Mouse (Mus musculus): ENCODE results near the gene Srsf2. TPM values are rescaled to one million over a fixed set of nuclear protein-coding genes. Genes with fewer than 3 reads are reported as not detected.
A peak's percentile ranks its signal among the peaks of the same experiment; 100 is the strongest.
"Not testable (repeated sequence)": the region's sequence is repeated elsewhere in the genome, so short reads cannot be mapped to it uniquely, and the experiment has no call there.

Srsf2 gene
- polyA plus RNA-seq, 1 experiment from 2014 or later = 791 TPM

GRCm38 (mm10) chr11:116850833-116851477 lies 1.9 kb downstream of the Srsf2 start:
- no peaks in the 10 kb centered on the region for H3K27me3 ChIP-seq (replicated peaks)
- ATAC-seq (ENCODE audit: low FRiP score, low read depth) = no peak
- H3K4me1 ChIP-seq = peaks cover 24% of the 10 kb centered on the region
- peak overlapping the region; percentile 61 for H3K4me2 ChIP-seq (replicated peaks)
- peak overlapping the region; percentile 98 for H3K9ac ChIP-seq
- H3K4me3 ChIP-seq = peak overlapping the region; percentile 98
- WGBS = 48% methylated on average over 6 of the region's 6 CpGs
- H3K9me3 ChIP-seq = no peaks in the 10 kb centered on the region
- peaks cover 23% of the 10 kb centered on the region for H3K36me3 ChIP-seq
- no peak overlapping the region for H3K27ac ChIP-seq

- no peak for ATAC-seq (ENCODE audit: low FRiP score, low read depth)
- Histone ChIP-seq H3K4me2 (replicated peaks) (peak overlapping the region; percentile 61), H3K9me3 (no peaks in the 10 kb centered on the region), H3K27me3 (replicated peaks) (no peaks in the 10 kb centered on the region), H3K27ac (no peak overlapping the region), H3K4me3 (no peak overlapping the region), H3K9ac (no peak overlapping the region), H3K4me1 (peaks cover 20% of the 10 kb centered on the region), H3K36me3 (peaks cover 23% of the 10 kb centered on the region)
- 65% methylated on average over 4 of the region's 4 CpGs for WGBS
Observed at GRCm38 (mm10) chr11:116850085-116850484, 2.8 kb downstream of the Srsf2 start.

- Histone ChIP-seq H3K36me3 (peaks cover 23% of the 10 kb centered on the region), H3K4me1 (peaks cover 16% of the 10 kb centered on the region)
- no peak for ATAC-seq (ENCODE audit: low FRiP score, low read depth)
Observed at GRCm38 (mm10) chr11:116849587-116849986, 3.3 kb downstream of the Srsf2 start.

GRCm38 (mm10) chr11:116848877-116849178 lies 4.1 kb downstream of the Srsf2 start:
- Histone ChIP-seq H3K4me1 (peaks cover 18% of the 10 kb centered on the region), H3K36me3 (peaks cover 23% of the 10 kb centered on the region)
- not testable (repeated sequence) for H3K4me3 ChIP-seq; H3K27me3 ChIP-seq (replicated peaks); H3K9me3 ChIP-seq; H3K9ac ChIP-seq; H3K4me2 ChIP-seq (replicated peaks); H3K27ac ChIP-seq; ATAC-seq (ENCODE audit: low FRiP score, low read depth)
- WGBS = 66% methylated on average over 2 of the region's 2 CpGs

More at GRCm38 (mm10) chr11:116849587-116849986, 3.3 kb downstream of the Srsf2 start:
- no peaks in the 10 kb centered on the region for H3K9me3 ChIP-seq
- no peaks in the 10 kb centered on the region for H3K27me3 ChIP-seq (replicated peaks)
- no peak overlapping the region for H3K4me2 ChIP-seq (replicated peaks)
- H3K27ac ChIP-seq = no peak overlapping the region
- no peak overlapping the region for H3K9ac ChIP-seq
- H3K4me3 ChIP-seq = no peak overlapping the region

- H3K9me3 ChIP-seq = no peaks in the 10 kb centered on the region
- H3K27me3 ChIP-seq (replicated peaks) = no peaks in the 10 kb centered on the region
- WGBS = 80% methylated on average over 5 of the region's 5 CpGs
- H3K4me3 ChIP-seq = no peak overlapping the region
- H3K9ac ChIP-seq = no peak overlapping the region
- H3K27ac ChIP-seq = no peak overlapping the region
- no peak for ATAC-seq (ENCODE audit: low FRiP score, low read depth)
- H3K4me1 ChIP-seq = peaks cover 20% of the 10 kb centered on the region
- H3K36me3 ChIP-seq = peaks cover 23% of the 10 kb centered on the region
- H3K4me2 ChIP-seq (replicated peaks) = no peak overlapping the region
Observed at GRCm38 (mm10) chr11:116848086-116848876, 4.6 kb downstream of the Srsf2 start.

- Histone ChIP-seq H3K4me1 (peaks cover 20% of the 10 kb centered on the region), H3K27ac (no peak overlapping the region)
Observed at GRCm38 (mm10) chr11:116847187-116848085, 5.5 kb downstream of the Srsf2 start.

GRCm38 (mm10) chr11:116846593-116847181 lies 6.2 kb downstream of the Srsf2 start:
- H3K9ac ChIP-seq = no peak overlapping the region
- no peaks in the 10 kb centered on the region for H3K27me3 ChIP-seq (replicated peaks)
- H3K4me3 ChIP-seq = no peak overlapping the region
- H3K4me1 ChIP-seq = peaks cover 25% of the 10 kb centered on the region
- no peak for ATAC-seq (ENCODE audit: low FRiP score, low read depth)
- peaks cover 23% of the 10 kb centered on the region for H3K36me3 ChIP-seq
- no peak overlapping the region for H3K27ac ChIP-seq
- no peaks in the 10 kb centered on the region for H3K9me3 ChIP-seq
- WGBS = 82% methylated on average over 4 of the region's 4 CpGs
- no peak overlapping the region for H3K4me2 ChIP-seq (replicated peaks)

More at GRCm38 (mm10) chr11:116847187-116848085, 5.5 kb downstream of the Srsf2 start:
- no peak overlapping the region for H3K9ac ChIP-seq
- peaks cover 23% of the 10 kb centered on the region for H3K36me3 ChIP-seq
- no peak for ATAC-seq (ENCODE audit: low FRiP score, low read depth)
- 94% methylated on average over 3 of the region's 3 CpGs for WGBS
- H3K4me2 ChIP-seq (replicated peaks) = no peak overlapping the region
- no peaks in the 10 kb centered on the region for H3K27me3 ChIP-seq (replicated peaks)
- H3K4me3 ChIP-seq = no peak overlapping the region
- H3K9me3 ChIP-seq = no peaks in the 10 kb centered on the region

GRCm38 (mm10) chr11:116843261-116844233 lies 9.3 kb downstream of the Srsf2 start, which contains the start of the genes Mettl23 and Jmjd6:
Gene Mettl23 (plus strand): TSS chr11:116843278.
Gene Jmjd6 (minus strand): TSS chr11:116843449.
- Histone ChIP-seq H3K4me1 (peaks cover 39% of the 10 kb centered on the region), H3K4me3 (peak within 1 kb of the TSS; percentile 74), H3K36me3 (peaks cover 32% of the 10 kb centered on the region), H3K27me3 (replicated peaks) (no peaks in the 10 kb centered on the region), H3K9ac (peak within 1 kb of the TSS; percentile 90), H3K27ac (peak within 1 kb of the TSS; percentile 95), H3K4me2 (replicated peaks) (peak within 1 kb of the TSS; percentile 91), H3K9me3 (no peaks in the 10 kb centered on the region)
- under 1% methylated on average over 72 of the region's 72 CpGs for WGBS
- peak; percentile 95 for ATAC-seq (ENCODE audit: low FRiP score, low read depth)

- Histone ChIP-seq H3K27me3 (replicated peaks) (no peaks in the 10 kb centered on the region), H3K27ac (peak overlapping the region; percentile 95), H3K4me2 (replicated peaks) (peak overlapping the region; percentile 91), H3K36me3 (peaks cover 35% of the 10 kb centered on the region), H3K9ac (peak overlapping the region; percentile 90), H3K4me3 (peak overlapping the region; percentile 74), H3K9me3 (no peaks in the 10 kb centered on the region), H3K4me1 (peaks cover 39% of the 10 kb centered on the region)
- WGBS = under 1% methylated on average over 73 of the region's 73 CpGs
- peak; percentile 83 for ATAC-seq (ENCODE audit: low FRiP score, low read depth)
Observed at GRCm38 (mm10) chr11:116842531-116843260, 10.2 kb downstream of the Srsf2 start.

- Histone ChIP-seq H3K4me3 (0 out of 2 replicates have a peak overlapping the region, but pooled peaks have one; percentile 13), H3K9me3 (no peaks in the 10 kb centered on the region), H3K9ac (peak overlapping the region; percentile 30; the same call in 1 of the 2 replicates), H3K36me3 (peaks cover 51% of the 10 kb centered on the region), H3K4me2 (replicated peaks) (peak overlapping the region; percentile 91), H3K27ac (no peak overlapping the region), H3K27me3 (replicated peaks) (no peaks in the 10 kb centered on the region), H3K4me1 (peaks cover 39% of the 10 kb centered on the region)
- ATAC-seq (ENCODE audit: low FRiP score, low read depth) = no peak
- WGBS = 89% methylated on average over 4 of the region's 4 CpGs
Observed at GRCm38 (mm10) chr11:116840748-116841147, 12.1 kb downstream of the Srsf2 start.

All from neural tube, embryonic 12.5 days (tissue).